ENCODE assay signal across 12 mouse cellular contexts in the genomic region with DNA sequence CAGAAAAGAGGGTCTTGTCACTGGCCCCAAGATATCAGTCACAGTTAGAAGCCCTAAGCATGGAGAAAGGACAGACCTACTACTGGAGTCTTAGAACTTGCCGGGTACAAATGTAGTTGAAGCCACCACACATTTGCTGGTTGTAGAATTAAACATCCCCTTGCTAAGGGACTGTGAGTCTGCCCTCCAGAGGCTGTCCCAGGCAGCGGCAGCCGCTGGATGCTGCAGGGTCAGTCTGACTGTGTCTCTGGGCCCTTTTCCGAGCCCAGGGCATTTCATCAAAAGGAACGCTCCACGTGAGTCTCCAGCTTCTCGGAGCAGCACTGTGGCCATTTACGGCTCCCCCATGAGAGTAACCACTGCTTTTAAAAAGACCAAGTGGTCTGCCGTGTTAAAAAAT.
DNase-seq lines count a peak whose midpoint lies in the region; ATAC-seq and TF ChIP-seq lines count a peak whose summit lies in the region.
"Had no signal": no experiment of that assay in that cellular context is flagged by ENCODE, and none has a peak within 500 bp of the region (broad histone marks: within the 10 kb centered on the region; RNA-seq: fewer than 3 reads in every experiment).

No protein-coding gene starts in this region.

- no peak overlapping the region for H3K9ac ChIP-seq in forebrain, postnatal 0 days
- no peak overlapping the region for H3K9ac ChIP-seq in CH12.LX (ENCODE audit: insufficient read depth, low read depth)
- H3K9ac ChIP-seq: hindbrain, embryonic 12.5 days; limb, embryonic 12.5 days had no signal

- H3K4me1 ChIP-seq in forebrain, postnatal 0 days (ENCODE audit: insufficient read depth), result no peaks in the 10 kb centered on the region; the same call in 1 of the 2 replicates
- peaks cover 38% of the 10 kb centered on the region for H3K4me1 ChIP-seq in forebrain, embryonic 10.5 days
- H3K4me1 ChIP-seq in CH12.LX (ENCODE audit: control insufficient read depth in 1 of 2, insufficient read depth in 2 of 2), result peaks cover 33 to 49% of the 10 kb centered on the region in 2 experiments
- peaks cover 16% of the 10 kb centered on the region for H3K4me1 ChIP-seq in embryonic facial prominence, embryonic 10.5 days

- DNase-seq in forebrain, postnatal 0 days, result no peak
- no peak for DNase-seq in forebrain, embryonic 10.5 days (ENCODE audit: extremely low spot score, low spot score)
- DNase-seq in kidney, postnatal 4 days, result peak; percentile 17 to 40
- no peak for DNase-seq in kidney, postnatal 25 days
- DNase-seq in CH12.LX (ENCODE audit: extremely low read depth), result no peak
- DNase-seq in embryonic facial prominence, embryonic 10.5 days (ENCODE audit: low spot score), result peak; percentile 21
- no peak for DNase-seq in adipocyte (ENCODE audit: low spot score)
- no peak for DNase-seq in ovary, postnatal 14 days (ENCODE audit: low spot score)
- DNase-seq: thymus, postnatal 4 days had no signal

- H3K27me3 ChIP-seq in forebrain, postnatal 0 days (ENCODE audit: insufficient read depth, low read length), result no peaks in the 10 kb centered on the region
- peaks cover 85% of the 10 kb centered on the region for H3K27me3 ChIP-seq in forebrain, embryonic 10.5 days (ENCODE audit: poor library complexity, severe bottlenecking)
- no peaks in the 10 kb centered on the region for H3K27me3 ChIP-seq in CH12.LX (replicated peaks)
- H3K27me3 ChIP-seq in embryonic facial prominence, embryonic 10.5 days (replicated peaks; ENCODE audit: low read depth, poor library complexity, severe bottlenecking), result peaks cover 75% of the 10 kb centered on the region

- 33% methylated on average over 9 of the region's 9 CpGs for WGBS in forebrain, postnatal 0 days
- 52% methylated on average over 9 of the region's 9 CpGs for WGBS in forebrain, embryonic 10.5 days
- WGBS in embryonic facial prominence, embryonic 10.5 days, result 43% methylated on average over 9 of the region's 9 CpGs

- TF ChIP-seq CTCF in forebrain, postnatal 0 days (IDR thresholded peaks at IDR 0.05; ENCODE audit: low read depth), result peak; percentile 48
- TF ChIP-seq CTCF in CH12.LX (conservative IDR thresholded peaks at IDR 0.05 in 1 of 2, IDR thresholded peaks at IDR 0.05 in 1 of 2; ENCODE audit: low read depth in 2 of 2, low read length in 2 of 2), result peak in 1 of 2 experiments; percentile 56; a peak in 2 of 4 replicates

- TF ChIP-seq EP300 in CH12.LX (IDR thresholded peaks at IDR 0.05; ENCODE audit: low read length), result no peak

- dilution Hi-C loops in CH12.LX (cut with MboI; ENCODE audit: extremely low pct_ligation_motif_present, extremely low pct_unique_long_range_greater_than_20kb, low sequenced_read_pairs), result no loop called here

- no peak overlapping the region for H3K4me2 ChIP-seq in forebrain, postnatal 0 days (ENCODE audit: low read depth)
- peak overlapping the region; percentile 17 for H3K4me2 ChIP-seq in CH12.LX (ENCODE audit: insufficient read depth, low read depth, poor library complexity, severe bottlenecking)

- in situ Hi-C loops in CH12.LX (cut with MboI; ENCODE audit: low pct_ligation_motif_present, low pct_unique_long_range_greater_than_20kb, low sequenced_read_pairs), result no loop called here

- H3K79me2 ChIP-seq in CH12.LX (replicated peaks; ENCODE audit: control insufficient read depth, extremely low read depth, insufficient read depth, poor library complexity, severe bottlenecking), result no peaks in the 10 kb centered on the region

- H3K36me3 ChIP-seq in forebrain, postnatal 0 days (ENCODE audit: insufficient read depth), result no peaks in the 10 kb centered on the region
- no peaks in the 10 kb centered on the region for H3K36me3 ChIP-seq in forebrain, embryonic 10.5 days (replicated peaks)
- H3K36me3 ChIP-seq in CH12.LX (replicated peaks in 1 of 2; ENCODE audit: control insufficient read depth in 1 of 2, insufficient read depth in 1 of 2, low read length in 1 of 2), result no peaks in the 10 kb centered on the region
- no peaks in the 10 kb centered on the region for H3K36me3 ChIP-seq in embryonic facial prominence, embryonic 10.5 days (replicated peaks)
- H3K36me3 ChIP-seq: hindbrain, embryonic 12.5 days; limb, embryonic 12.5 days had no signal

- no peak overlapping the region for H3K27ac ChIP-seq in forebrain, postnatal 0 days (ENCODE audit: low read depth, low read length)
- H3K27ac ChIP-seq in forebrain, embryonic 10.5 days, result no peak overlapping the region
- H3K27ac ChIP-seq in CH12.LX (ENCODE audit: insufficient read depth, low read depth), result no peak overlapping the region
- no peak overlapping the region for H3K27ac ChIP-seq in embryonic facial prominence, embryonic 10.5 days (replicated peaks)
- H3K27ac ChIP-seq: hindbrain, embryonic 12.5 days; limb, embryonic 12.5 days had no signal

- peak; percentile 33 for TF ChIP-seq RAD21 in CH12.LX (IDR thresholded peaks at IDR 0.05; ENCODE audit: low read depth, low read length)

- TF ChIP-seq POLR2A in CH12.LX (IDR thresholded peaks at IDR 0.05; ENCODE audit: low read depth, low read length), result no peak

- H3K9me3 ChIP-seq in forebrain, postnatal 0 days (ENCODE audit: low read length), result no peaks in the 10 kb centered on the region
- H3K9me3 ChIP-seq in forebrain, embryonic 10.5 days, result peaks cover 3% of the 10 kb centered on the region; the same call in 1 of the 2 replicates
- peaks cover 4% of the 10 kb centered on the region for H3K9me3 ChIP-seq in CH12.LX (replicated peaks; ENCODE audit: low read length)
- 0 out of 2 replicates have a peak, but pooled peaks cover 2% of the 10 kb centered on the region for H3K9me3 ChIP-seq in embryonic facial prominence, embryonic 10.5 days
- H3K9me3 ChIP-seq: limb, embryonic 12.5 days had no signal

- no peak overlapping the region for H3K4me3 ChIP-seq in forebrain, postnatal 0 days (ENCODE audit: low read depth, low read length)
- H3K4me3 ChIP-seq in forebrain, embryonic 10.5 days, result no peak overlapping the region
- no peak overlapping the region for H3K4me3 ChIP-seq in CH12.LX (replicated peaks in 1 of 3; ENCODE audit: low read depth in 2 of 3, low read length in 2 of 3, poor library complexity in 1 of 3)
- H3K4me3 ChIP-seq in embryonic facial prominence, embryonic 10.5 days, result no peak overlapping the region
- H3K4me3 ChIP-seq: hindbrain, embryonic 12.5 days; limb, embryonic 12.5 days had no signal

- ATAC-seq in forebrain, postnatal 0 days, result peak; percentile 32
- ATAC-seq: CD4-positive, CD25-positive, alpha-beta regulatory T cell, adult 4 months had no signal

TF ChIP-seq in CH12.LX, 34 proteins besides CTCF, POLR2A, EP300 and RAD21:
- TF ChIP-seq RCOR1 (conservative IDR thresholded peaks at IDR 0.05; ENCODE audit: low read depth, low read length) (no peak), NELFE (IDR thresholded peaks at IDR 0.05; ENCODE audit: low read depth, low read length) (no peak), ZNF384 (IDR thresholded peaks at IDR 0.05; ENCODE audit: low read depth, low read length) (no peak), SMC3 (IDR thresholded peaks at IDR 0.05; ENCODE audit: low read depth, low read length) (peak; percentile 33; the same call in 1 of the 2 replicates)
TF ChIP-seq in CH12.LX: peak in this region for 1.

Comparison
In these comparisons a context has a peak if more than half of its experiments do, and no peak if none do; other contexts are left out.
1. DNase-seq: peak in kidney, postnatal 4 days (2 of 2) and embryonic facial prominence, embryonic 10.5 days (single experiment); none in forebrain, postnatal 0 days (single experiment), forebrain, embryonic 10.5 days (single experiment), kidney, postnatal 25 days (0 of 2), CH12.LX (single experiment), adipocyte (single experiment) and ovary, postnatal 14 days (single experiment).